Mouse (Mus musculus) forebrain, embryonic 14.5 days (tissue): Measurements from ENCODE around the gene Gcnt1. TPM values are rescaled to one million over a fixed set of nuclear protein-coding genes. Genes with fewer than 3 reads are reported as not detected.

ENCODE experiments used
- ATAC-seq: fragments of 200-750 bp; cut with Nextera tagmentation; 2 replicates; pipeline ENCODE4 v1.8.0; 2017; ENCODE audit warnings: mild to moderate bottlenecking, moderate library complexity
- DNase-seq: peaks from one replicate; pipeline ENCODE4 v3.0.0-alpha.2; 2015; ENCODE audit warnings: low spot score
- H3K27ac ChIP-seq: fragments of 300-500 bp; sonication (generic); 2 replicates; pipeline ENCODE4 v1.5.1; 2014; ENCODE audit warnings: low read depth, mild to moderate bottlenecking, control low read depth, low read length, moderate library complexity
- H3K27me3 ChIP-seq: fragments of 300-500 bp; sonication (generic); replicated peaks from 2 replicates; pipeline ENCODE4 v1.6.1; 2014; ENCODE audit warnings: low read length, control low read depth, mixed read lengths; ENCODE audit not compliant: control insufficient read depth, insufficient read depth
- H3K36me3 ChIP-seq: fragments of 300-500 bp; sonication (generic); 2 replicates; pipeline ENCODE4 v1.6.1; 2014; ENCODE audit warnings: low read length, control low read depth; ENCODE audit not compliant: control insufficient read depth, insufficient read depth
- H3K4me1 ChIP-seq: fragments of 300-500 bp; sonication (generic); 2 replicates; pipeline ENCODE4 v1.6.1; 2014; ENCODE audit warnings: antibody characterized with exemption, low read length, control low read depth; ENCODE audit not compliant: control insufficient read depth, insufficient read depth
- H3K4me2 ChIP-seq: fragments of 300-500 bp; sonication (generic); 2 replicates; pipeline ENCODE4 v1.6.1; 2014; ENCODE audit warnings: mild to moderate bottlenecking, control low read depth, low read length
- H3K4me3 ChIP-seq: fragments of 300-500 bp; sonication (generic); 2 replicates; pipeline ENCODE4 v1.5.1; 2014; ENCODE audit warnings: low read depth, low read length, control low read depth
- H3K9ac ChIP-seq: fragments of 300-500 bp; sonication (generic); 2 replicates; pipeline ENCODE4 v1.6.1; 2014; ENCODE audit warnings: mild to moderate bottlenecking, low read length, control low read depth, moderate library complexity
- H3K9me3 ChIP-seq: fragments of 300-500 bp; sonication (generic); replicated peaks from 2 replicates; pipeline ENCODE4 v1.6.1; 2016; ENCODE audit warnings: low read length, control low read depth, mixed read lengths; ENCODE audit not compliant: control insufficient read depth
- WGBS: fragments of 180-500 bp; shearing (Covaris S2); extraction: QIAGEN DNeasy Blood & Tissue Kit; methylation state at CpG from one replicate; pipeline ENCODE4 v1.1.7; 2014; 5-methylcytosine and 5-hydroxymethylcytosine counted together
- polyA plus RNA-seq: library from polyadenylated mRNA; unstranded; fragments of >200 nt; fragmentation: Nextera tagmentation; extraction: Ambion mirVana; gene quantifications from 2 replicates; pipeline ENCODE4 v1.2.1, GENCODE M21; 2014

Gcnt1 gene
- polyA plus RNA-seq, 1 experiment from 2014 or later: 0.56 TPM

DNA sequence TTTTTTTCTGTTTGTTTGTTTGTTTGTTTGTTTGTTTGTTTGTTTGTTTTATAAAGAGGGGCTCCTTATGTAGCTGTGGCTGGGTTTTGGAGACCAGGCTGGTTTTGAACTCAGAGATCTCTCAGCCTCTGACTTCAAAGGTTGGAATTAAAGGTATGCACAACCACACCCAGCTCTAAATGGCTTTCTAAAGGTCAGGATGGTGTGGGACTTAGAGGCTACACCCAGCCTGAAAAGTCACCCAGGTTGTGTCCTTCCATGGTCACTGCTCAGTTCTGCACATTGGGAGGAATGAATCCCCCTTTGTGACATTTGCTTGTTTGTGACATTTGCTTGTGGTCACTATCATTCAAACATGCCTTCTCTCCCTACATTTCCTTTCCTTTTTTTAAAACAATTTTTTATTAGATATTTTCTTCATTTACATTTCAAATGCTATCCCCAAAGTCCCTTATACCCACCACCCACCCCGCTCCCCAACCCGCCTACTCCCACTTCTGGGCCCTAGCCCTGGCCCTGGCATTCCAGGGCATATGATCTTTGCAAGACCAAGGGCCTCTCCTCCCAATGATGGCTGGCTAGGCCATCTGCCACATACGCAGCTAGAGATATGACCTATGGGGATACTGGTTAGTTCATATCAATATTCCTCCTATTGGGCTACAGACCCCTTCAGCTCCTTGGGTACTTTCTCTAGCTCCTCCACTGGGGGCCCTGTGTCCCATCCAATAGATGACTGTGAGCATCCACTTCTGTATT lies 25.7 kb downstream of the Gcnt1 start:
- H3K27me3 ChIP-seq: no peaks in the 10 kb centered on the region
- no peak overlapping the region for H3K27ac ChIP-seq
- H3K4me1 ChIP-seq: no peaks in the 10 kb centered on the region
- no peaks in the 10 kb centered on the region for H3K9me3 ChIP-seq
- 97% methylated on average over 3 of the region's 3 CpGs for WGBS
- no peak overlapping the region for H3K9ac ChIP-seq
- H3K4me2 ChIP-seq: no peak overlapping the region
- H3K36me3 ChIP-seq: no peaks in the 10 kb centered on the region
- ATAC-seq: no peak
- no peak for DNase-seq
- no peak overlapping the region for H3K4me3 ChIP-seq

DNA sequence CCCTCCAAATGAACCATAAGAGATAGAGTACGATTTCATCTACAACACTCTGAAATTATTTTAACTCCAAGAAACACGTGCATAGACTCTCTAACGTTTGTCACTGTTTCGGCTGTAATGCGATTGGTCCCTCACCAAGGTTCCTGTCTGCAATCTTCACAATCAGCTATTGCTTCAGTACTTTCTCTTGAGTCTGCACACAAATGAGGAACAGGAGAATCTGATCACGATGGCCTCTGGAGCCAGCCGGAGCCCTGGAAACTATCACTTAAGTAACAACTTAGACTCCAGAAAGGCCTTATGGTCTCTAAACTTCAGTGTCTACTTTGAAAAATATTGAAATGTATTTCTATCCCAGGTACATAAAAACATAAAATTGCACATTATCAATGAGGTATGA lies 27.8 kb downstream of the Gcnt1 start:
- WGBS: 93% methylated on average over 7 of the region's 7 CpGs
- no peak overlapping the region for H3K9ac ChIP-seq
- no peak overlapping the region for H3K4me3 ChIP-seq
- no peak overlapping the region for H3K27ac ChIP-seq
- H3K36me3 ChIP-seq: no peaks in the 10 kb centered on the region
- ATAC-seq: no peak
- no peaks in the 10 kb centered on the region for H3K4me1 ChIP-seq
- no peak overlapping the region for H3K4me2 ChIP-seq
- DNase-seq: no peak
- no peaks in the 10 kb centered on the region for H3K27me3 ChIP-seq
- H3K9me3 ChIP-seq: no peaks in the 10 kb centered on the region

DNA sequence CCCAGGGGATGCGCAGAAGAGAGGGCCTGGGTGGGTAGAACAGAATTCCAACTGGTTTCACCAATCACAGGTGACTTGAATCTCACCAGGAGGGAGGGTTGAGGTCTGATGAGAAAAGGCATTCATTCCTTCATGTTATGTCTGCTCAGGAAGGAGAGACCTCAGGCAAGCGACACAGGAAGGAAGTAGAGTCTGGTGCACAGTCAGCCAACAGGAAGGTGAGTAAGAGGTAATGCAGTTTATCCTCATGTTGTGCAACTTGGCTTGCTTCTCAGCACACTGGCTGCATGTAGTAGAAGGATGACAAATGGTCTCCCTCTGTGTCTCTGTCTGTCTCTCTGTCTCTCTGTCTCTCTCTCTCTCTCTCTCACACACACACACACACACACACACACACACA lies 33.1 kb downstream of the Gcnt1 start:
- H3K4me1 ChIP-seq: no peaks in the 10 kb centered on the region
- H3K9me3 ChIP-seq: no peaks in the 10 kb centered on the region
- H3K36me3 ChIP-seq: no peaks in the 10 kb centered on the region
- no peak overlapping the region for H3K9ac ChIP-seq
- H3K4me2 ChIP-seq: no peak overlapping the region
- no peak for ATAC-seq
- WGBS: 88% methylated on average over 2 of the region's 2 CpGs
- DNase-seq: no peak
- H3K27ac ChIP-seq: no peak overlapping the region
- no peaks in the 10 kb centered on the region for H3K27me3 ChIP-seq
- no peak overlapping the region for H3K4me3 ChIP-seq

DNA sequence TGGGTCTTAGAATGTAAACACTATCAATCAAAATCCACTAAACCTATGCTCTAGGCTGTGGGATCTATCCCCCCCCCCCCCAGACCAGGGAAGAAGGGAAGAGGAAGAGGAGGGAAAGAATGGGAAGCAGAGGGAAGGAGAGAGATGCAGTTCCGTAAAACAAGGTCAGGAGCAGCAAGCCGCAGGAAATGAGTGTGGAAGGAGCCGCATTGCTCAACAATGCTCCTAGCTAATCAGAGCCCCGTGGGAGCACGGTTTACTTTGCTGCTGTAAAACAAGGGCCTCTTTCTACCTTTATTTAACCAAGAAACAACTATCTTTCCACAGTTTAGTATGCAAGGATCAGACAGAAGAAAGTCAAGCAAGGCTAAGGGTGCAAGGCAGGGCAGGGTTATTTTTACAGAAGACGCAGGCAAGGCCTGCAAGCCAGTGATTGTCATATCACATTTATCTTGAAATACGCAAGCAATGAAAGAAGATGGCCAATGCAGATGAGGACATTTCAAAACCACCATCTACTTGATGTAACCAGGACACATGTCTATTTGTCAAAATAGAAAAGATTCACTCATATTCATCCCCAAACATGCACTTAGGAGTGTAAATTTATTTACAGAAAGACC lies 35.5 kb downstream of the Gcnt1 start:
- Histone ChIP-seq H3K4me1 (no peaks in the 10 kb centered on the region), H3K4me3 (no peak overlapping the region), H3K9me3 (no peaks in the 10 kb centered on the region), H3K27ac (no peak overlapping the region), H3K9ac (no peak overlapping the region), H3K36me3 (no peaks in the 10 kb centered on the region), H3K27me3 (no peaks in the 10 kb centered on the region), H3K4me2 (no peak overlapping the region)
- 77% methylated on average over 7 of the region's 7 CpGs for WGBS
- DNase-seq (no peak), ATAC-seq (no peak)

DNA sequence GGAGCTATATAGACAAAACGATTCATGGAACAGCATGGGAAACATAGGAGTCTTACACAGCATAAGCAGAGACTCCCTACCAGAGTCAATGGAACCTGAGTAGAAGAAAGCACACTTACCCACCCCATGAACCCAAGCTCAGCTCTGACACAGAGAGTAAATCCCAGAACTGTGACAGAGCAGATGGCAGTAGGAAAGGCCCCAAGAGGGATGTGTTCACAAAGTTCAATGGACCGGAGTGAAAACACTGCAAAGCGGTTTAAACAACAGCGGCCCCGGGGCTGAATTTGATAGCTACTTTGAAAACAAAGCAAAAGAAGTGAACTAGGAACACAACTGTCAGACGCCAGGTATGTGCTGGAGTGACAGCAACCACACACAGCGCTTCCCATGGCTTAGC lies 36.0 kb downstream of the Gcnt1 start:
- Histone ChIP-seq H3K4me1 (no peaks in the 10 kb centered on the region), H3K27ac (no peak overlapping the region), H3K9ac (no peak overlapping the region), H3K27me3 (no peaks in the 10 kb centered on the region), H3K4me3 (no peak overlapping the region), H3K9me3 (no peaks in the 10 kb centered on the region), H3K4me2 (no peak overlapping the region), H3K36me3 (no peaks in the 10 kb centered on the region)
- 65% methylated on average over 7 of the region's 7 CpGs for WGBS
- ATAC-seq (no peak), DNase-seq (no peak)

DNA sequence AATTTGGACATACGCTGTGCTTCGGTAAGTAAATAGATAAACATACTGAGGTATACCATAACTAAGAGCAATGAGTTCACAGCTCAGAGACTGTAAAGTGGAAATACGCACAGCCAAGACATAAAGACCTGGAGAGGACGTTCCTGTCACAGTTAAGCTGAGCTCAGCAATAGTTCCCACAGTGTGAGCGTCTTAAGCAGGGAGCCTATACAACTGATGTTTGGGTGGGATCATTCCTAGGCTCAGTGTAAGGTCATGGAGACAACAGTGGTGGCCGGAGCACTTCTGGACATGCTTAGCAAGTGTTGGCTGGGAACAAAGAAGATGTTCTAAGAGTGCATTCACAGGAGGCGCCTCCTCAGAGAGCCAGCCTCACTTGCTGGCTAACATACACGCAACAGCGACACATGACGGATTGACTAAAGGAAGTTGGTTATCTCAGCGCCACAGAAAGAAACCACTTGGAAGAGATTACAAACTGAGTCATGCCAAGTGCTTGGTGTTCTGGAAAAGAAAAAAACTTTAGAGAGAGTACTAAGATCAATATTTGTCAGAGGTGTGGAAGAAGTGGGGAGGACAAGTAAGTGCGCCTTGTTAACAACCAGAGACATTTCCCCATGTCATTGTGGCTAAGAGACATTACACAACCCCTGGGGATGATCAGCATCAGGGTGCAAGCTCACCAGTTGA lies 37.9 kb downstream of the Gcnt1 start:
- 89% methylated on average over 12 of the region's 12 CpGs for WGBS
- no peak for DNase-seq
- H3K9me3 ChIP-seq: no peaks in the 10 kb centered on the region
- no peaks in the 10 kb centered on the region for H3K4me1 ChIP-seq
- no peak overlapping the region for H3K4me3 ChIP-seq
- no peak overlapping the region for H3K4me2 ChIP-seq
- no peak overlapping the region for H3K27ac ChIP-seq
- H3K36me3 ChIP-seq: no peaks in the 10 kb centered on the region
- H3K9ac ChIP-seq: no peak overlapping the region
- no peaks in the 10 kb centered on the region for H3K27me3 ChIP-seq
- no peak for ATAC-seq

DNA sequence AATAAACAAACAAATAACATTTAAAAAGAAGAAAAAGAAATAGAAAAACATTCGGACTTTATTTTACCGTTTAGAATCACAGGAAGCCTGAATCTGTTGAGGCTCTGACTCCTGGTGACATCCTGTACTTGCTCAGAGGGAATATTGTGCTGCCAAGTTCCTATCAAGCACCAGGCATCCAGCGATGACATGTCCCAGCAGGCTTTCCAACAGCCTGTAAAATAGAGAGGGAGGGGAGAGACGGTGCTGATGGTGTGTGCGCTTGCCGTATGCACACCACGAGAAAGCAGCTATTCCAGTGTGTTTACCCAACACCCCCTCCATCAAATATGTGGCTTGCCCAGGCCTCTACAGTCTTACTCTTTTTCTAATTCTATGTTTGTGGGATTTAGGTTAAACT lies 39.6 kb downstream of the Gcnt1 start:
- Histone ChIP-seq H3K4me3 (no peak overlapping the region), H3K4me2 (no peak overlapping the region), H3K4me1 (no peaks in the 10 kb centered on the region), H3K9me3 (no peaks in the 10 kb centered on the region), H3K27ac (no peak overlapping the region), H3K9ac (no peak overlapping the region), H3K36me3 (no peaks in the 10 kb centered on the region), H3K27me3 (no peaks in the 10 kb centered on the region)
- peak; percentile 65 for DNase-seq
- 75% methylated on average over 7 of the region's 7 CpGs for WGBS
- ATAC-seq: peak; percentile 88; the same call in 1 of the 2 replicates

DNA sequence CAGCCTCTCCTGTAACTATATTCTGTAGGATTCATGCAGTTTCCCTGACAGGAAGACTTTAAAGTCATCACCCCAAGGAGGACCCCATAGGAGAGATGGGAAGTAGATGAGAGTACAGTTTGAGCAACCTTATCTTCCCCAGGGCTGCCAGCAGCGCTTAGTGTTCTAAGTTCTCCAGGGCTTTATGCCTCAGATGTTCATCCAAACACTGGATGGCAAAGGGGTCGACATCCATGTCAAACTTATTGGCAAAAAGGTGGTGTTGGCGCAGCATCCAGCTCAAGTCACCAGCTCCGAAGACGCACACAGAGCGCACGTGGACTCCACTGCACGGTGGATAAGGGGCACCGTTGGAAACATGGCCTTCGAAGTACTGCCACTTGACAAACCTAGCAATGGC lies 43.7 kb downstream of the Gcnt1 start:
- no peak for ATAC-seq
- Histone ChIP-seq H3K4me2 (no peak overlapping the region), H3K36me3 (no peaks in the 10 kb centered on the region), H3K9ac (no peak overlapping the region), H3K9me3 (no peaks in the 10 kb centered on the region), H3K27ac (no peak overlapping the region), H3K4me3 (no peak overlapping the region), H3K4me1 (no peaks in the 10 kb centered on the region), H3K27me3 (no peaks in the 10 kb centered on the region)
- 98% methylated on average over 10 of the region's 10 CpGs for WGBS
- DNase-seq: no peak

DNA sequence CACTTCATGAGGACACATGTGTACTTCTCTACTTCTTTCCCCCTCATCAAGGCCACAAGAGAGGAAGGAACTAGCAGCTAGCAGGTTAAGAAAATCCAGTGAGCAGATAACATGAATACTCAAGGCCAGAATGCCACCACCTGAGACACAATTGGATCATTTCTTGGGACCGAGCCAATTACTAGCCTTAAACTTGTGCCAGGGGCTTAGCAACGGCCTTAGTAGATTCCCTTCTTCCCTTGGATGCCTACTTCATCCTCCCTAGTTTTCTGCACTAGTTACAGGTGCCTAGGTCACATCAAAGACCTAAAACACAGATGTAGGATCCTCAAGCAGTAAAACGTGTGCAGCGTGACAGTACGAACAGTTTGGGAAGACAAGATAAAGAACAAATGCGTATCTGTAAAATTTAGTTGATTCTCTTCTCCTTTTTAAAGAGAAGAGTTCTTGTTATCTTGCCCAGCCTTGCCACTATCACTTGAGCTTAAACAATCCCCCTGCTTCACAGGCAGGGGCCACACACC lies 44.7 kb downstream of the Gcnt1 start:
- no peaks in the 10 kb centered on the region for H3K4me1 ChIP-seq
- no peak overlapping the region for H3K4me3 ChIP-seq
- ATAC-seq: no peak
- H3K9ac ChIP-seq: no peak overlapping the region
- no peak overlapping the region for H3K27ac ChIP-seq
- no peaks in the 10 kb centered on the region for H3K36me3 ChIP-seq
- H3K4me2 ChIP-seq: no peak overlapping the region
- 86% methylated on average over 6 of the region's 6 CpGs for WGBS
- H3K9me3 ChIP-seq: no peaks in the 10 kb centered on the region
- DNase-seq: no peak
- no peaks in the 10 kb centered on the region for H3K27me3 ChIP-seq
